Comparison of ENCODE assay signal across 8 mouse cellular contexts in the genomic region with DNA sequence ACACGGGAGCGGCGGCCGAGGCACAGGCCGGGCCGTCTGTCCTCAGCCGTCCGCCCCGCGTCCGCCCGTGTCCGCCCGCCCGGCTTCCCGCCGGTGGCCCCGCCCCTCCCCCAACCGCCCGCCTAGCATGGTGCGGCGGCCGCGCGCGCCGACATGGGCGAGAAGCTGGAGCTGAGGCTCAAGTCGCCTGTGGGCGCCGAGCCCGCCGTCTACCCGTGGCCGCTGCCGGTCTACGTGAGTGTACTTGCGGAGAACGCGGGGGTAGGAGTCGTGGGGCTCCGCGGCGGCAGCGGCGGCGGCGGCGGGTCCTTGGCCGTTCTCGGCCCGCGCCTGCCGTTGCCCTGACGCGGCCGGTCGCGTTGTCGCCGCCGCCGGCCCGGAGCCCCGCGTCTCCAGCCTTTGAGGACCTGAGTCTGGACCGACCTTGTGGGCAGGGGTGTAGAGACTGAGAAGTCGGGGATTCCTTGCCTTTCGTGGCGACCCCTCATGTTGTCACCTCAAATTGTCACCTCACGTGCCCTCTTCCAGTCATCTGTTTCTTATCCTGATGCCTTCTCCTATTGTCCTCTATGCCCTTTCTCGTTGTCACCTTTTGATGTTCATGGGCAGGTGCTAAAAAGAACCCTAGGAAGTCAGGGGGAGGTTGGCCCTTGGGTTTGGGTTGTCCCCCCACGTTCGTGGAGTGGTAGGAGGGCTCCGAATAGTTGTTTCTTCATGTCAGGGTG. TPM values are rescaled to one million over a fixed set of nuclear protein-coding genes. Genes with fewer than 3 reads are reported as not detected.
A peak's percentile ranks its signal among the peaks of the same experiment; 100 is the strongest.
DNase-seq lines count a peak whose midpoint lies in the region; ATAC-seq and TF ChIP-seq lines count a peak whose summit lies in the region.

No protein-coding gene starts in this region.

- intact Hi-C loops in left cerebral cortex, adult 2 months (cut with DNase I) = loop anchor here (2.0 kb wide), 1 partner anchor 43 kb away; a partner anchor contains a TSS

- under 1% methylated on average over 72 of the region's 75 CpGs for WGBS in embryonic facial prominence, embryonic 15.5 days
- 1% methylated on average over 71 of the region's 75 CpGs for WGBS in intestine, embryonic 16.5 days
- 1% methylated on average over 65 of the region's 75 CpGs for WGBS in neural tube, embryonic 11.5 days

- no peaks in the 10 kb centered on the region for H3K9me3 ChIP-seq in embryonic facial prominence, embryonic 15.5 days (replicated peaks)
- no peaks in the 10 kb centered on the region for H3K9me3 ChIP-seq in intestine, embryonic 16.5 days (ENCODE audit: control insufficient read depth, low read length)
- no peaks in the 10 kb centered on the region for H3K9me3 ChIP-seq in neural tube, embryonic 11.5 days (ENCODE audit: control insufficient read depth, low read length)

- peaks cover 57% of the 10 kb centered on the region for H3K4me1 ChIP-seq in embryonic facial prominence, embryonic 15.5 days
- peaks cover 51% of the 10 kb centered on the region for H3K4me1 ChIP-seq in intestine, embryonic 16.5 days (ENCODE audit: control insufficient read depth, insufficient read depth, low read length)
- peaks cover 26% of the 10 kb centered on the region for H3K4me1 ChIP-seq in neural tube, embryonic 11.5 days (ENCODE audit: control insufficient read depth, insufficient read depth, low read length)

- no peaks in the 10 kb centered on the region for H3K36me3 ChIP-seq in embryonic facial prominence, embryonic 15.5 days
- no peaks in the 10 kb centered on the region for H3K36me3 ChIP-seq in intestine, embryonic 16.5 days (ENCODE audit: control insufficient read depth, insufficient read depth, low read length)
- no peaks in the 10 kb centered on the region for H3K36me3 ChIP-seq in neural tube, embryonic 11.5 days (ENCODE audit: control insufficient read depth, insufficient read depth, low read length)

- no peaks in the 10 kb centered on the region for H3K27me3 ChIP-seq in embryonic facial prominence, embryonic 15.5 days
- H3K27me3 ChIP-seq in intestine, embryonic 16.5 days (replicated peaks; ENCODE audit: control insufficient read depth, insufficient read depth, low read length) = no peaks in the 10 kb centered on the region
- H3K27me3 ChIP-seq in neural tube, embryonic 11.5 days (ENCODE audit: control insufficient read depth, insufficient read depth, low read length) = no peaks in the 10 kb centered on the region

- no peak for ATAC-seq in embryonic facial prominence, embryonic 15.5 days (ENCODE audit: insufficient number of reproducible peaks, low FRiP score, low TSS enrichment, low read depth)
- peak; percentile 45 for ATAC-seq in intestine, embryonic 16.5 days
- no peak for ATAC-seq in neural tube, embryonic 11.5 days (ENCODE audit: insufficient read depth, low FRiP score, low TSS enrichment)

- TF ChIP-seq CTCF in left cerebral cortex, adult 2 months (IDR thresholded peaks at IDR 0.05) = no peak

- peak overlapping the region; percentile 90 for H3K27ac ChIP-seq in left cerebral cortex, adult 2 months
- H3K27ac ChIP-seq in embryonic facial prominence, embryonic 15.5 days (replicated peaks) = peak overlapping the region; percentile 82
- peak overlapping the region; percentile 79 for H3K27ac ChIP-seq in intestine, embryonic 16.5 days (ENCODE audit: low read length)
- peak overlapping the region; percentile 83 for H3K27ac ChIP-seq in neural tube, embryonic 11.5 days (ENCODE audit: low read depth, low read length)

- H3K4me3 ChIP-seq in left cerebral cortex, adult 2 months = peak overlapping the region; percentile 71
- H3K4me3 ChIP-seq in embryonic facial prominence, embryonic 15.5 days (replicated peaks) = peak overlapping the region; percentile 85
- peak overlapping the region; percentile 93 for H3K4me3 ChIP-seq in intestine, embryonic 16.5 days (ENCODE audit: low read length)
- H3K4me3 ChIP-seq in neural tube, embryonic 11.5 days (ENCODE audit: low read depth, low read length) = peak overlapping the region; percentile 99

- peak overlapping the region; percentile 86 for H3K9ac ChIP-seq in embryonic facial prominence, embryonic 15.5 days
- peak overlapping the region; percentile 90 for H3K9ac ChIP-seq in intestine, embryonic 16.5 days (ENCODE audit: low read depth, low read length)
- peak overlapping the region; percentile 98 for H3K9ac ChIP-seq in neural tube, embryonic 11.5 days (ENCODE audit: low read length)

- DNase-seq in left cerebral cortex, adult 2 months (ENCODE audit: extremely low spot score in 1 of 2, low spot score in 2 of 2) = no peak
- DNase-seq in left cerebral cortex, adult 18-20 months (ENCODE audit: low spot score in 2 of 2) = no peak
- DNase-seq in neural tube, embryonic 11.5 days (ENCODE audit: low spot score) = no peak
- DNase-seq in thymus, postnatal 0 days (ENCODE audit: low spot score) = no peak
- DNase-seq in adrenal gland, adult (ENCODE audit: inconsistent age in 2 of 2, low spot score in 1 of 2) = no peak
- DNase-seq in thymus, postnatal 25 days = no peak

- H3K4me2 ChIP-seq in embryonic facial prominence, embryonic 15.5 days (replicated peaks) = peak overlapping the region; percentile 80
- H3K4me2 ChIP-seq in intestine, embryonic 16.5 days (ENCODE audit: low read depth, low read length) = peak overlapping the region; percentile 84
- peak overlapping the region; percentile 79 for H3K4me2 ChIP-seq in neural tube, embryonic 11.5 days (ENCODE audit: low read depth)

RNA-seq across cellular contexts. Expression of a gene that starts 0.4 kb away (rescaled TPM):
- total RNA-seq in left cerebral cortex, adult 2 months (2021) = 10 to 100 TPM; 64.6 to 75.3 TPM
- 10 to 100 TPM; 43.0 to 44.4 TPM for total RNA-seq in left cerebral cortex, adult 18-20 months (2021)
- polyA plus RNA-seq in embryonic facial prominence, embryonic 15.5 days (2015; fragmentation: Nextera tagmentation; extraction: Ambion mirVana) = 17.1 and 21.7 TPM in 2 replicates
- polyA plus RNA-seq in intestine, embryonic 16.5 days (2015; fragmentation: Nextera tagmentation; extraction: Ambion mirVana) = 9.5 and 9.7 TPM in 2 replicates
- 23.9 and 24.3 TPM in 2 replicates for polyA plus RNA-seq in neural tube, embryonic 11.5 days (2014; fragmentation: Nextera tagmentation; extraction: Ambion mirVana)
- polyA plus RNA-seq in thymus, postnatal 0 days (2015; fragmentation: Nextera tagmentation; extraction: Ambion mirVana) = 10.5 and 15.0 TPM in 2 replicates

RNA-seq across cellular contexts. Expression of a gene that starts 13.4 kb away (rescaled TPM):
- 100 to 1,000 TPM; 150 to 151 TPM for total RNA-seq in left cerebral cortex, adult 2 months (2021)
- total RNA-seq in left cerebral cortex, adult 18-20 months (2021) = 100 to 1,000 TPM; 140 to 153 TPM
- polyA plus RNA-seq in embryonic facial prominence, embryonic 15.5 days (2015; fragmentation: Nextera tagmentation; extraction: Ambion mirVana) = 75.2 and 76.1 TPM in 2 replicates
- polyA plus RNA-seq in intestine, embryonic 16.5 days (2015; fragmentation: Nextera tagmentation; extraction: Ambion mirVana) = 57.9 and 58.4 TPM in 2 replicates
- polyA plus RNA-seq in neural tube, embryonic 11.5 days (2014; fragmentation: Nextera tagmentation; extraction: Ambion mirVana) = 69.3 and 79.1 TPM in 2 replicates
- 48.0 and 54.8 TPM in 2 replicates for polyA plus RNA-seq in thymus, postnatal 0 days (2015; fragmentation: Nextera tagmentation; extraction: Ambion mirVana)

RNA-seq across cellular contexts. Expression of a gene that starts 42.5 kb away (rescaled TPM):
- 10 to 100 TPM; 42.0 to 48.7 TPM for total RNA-seq in left cerebral cortex, adult 2 months (2021)
- 10 to 100 TPM; 46.8 to 53.3 TPM for total RNA-seq in left cerebral cortex, adult 18-20 months (2021)
- 68.1 and 79.7 TPM in 2 replicates for polyA plus RNA-seq in embryonic facial prominence, embryonic 15.5 days (2015; fragmentation: Nextera tagmentation; extraction: Ambion mirVana)
- polyA plus RNA-seq in intestine, embryonic 16.5 days (2015; fragmentation: Nextera tagmentation; extraction: Ambion mirVana) = 62.3 and 63.0 TPM in 2 replicates
- polyA plus RNA-seq in neural tube, embryonic 11.5 days (2014; fragmentation: Nextera tagmentation; extraction: Ambion mirVana) = 96.6 and 101 TPM in 2 replicates
- polyA plus RNA-seq in thymus, postnatal 0 days (2015; fragmentation: Nextera tagmentation; extraction: Ambion mirVana) = 62.7 and 80.3 TPM in 2 replicates

RNA-seq across cellular contexts. Expression of a gene that starts 43.0 kb away (rescaled TPM):
- 10 to 100 TPM; 68.2 to 71.0 TPM for total RNA-seq in left cerebral cortex, adult 2 months (2021)
- total RNA-seq in left cerebral cortex, adult 18-20 months (2021) = 10 to 100 TPM; 66.1 to 77.7 TPM
- polyA plus RNA-seq in embryonic facial prominence, embryonic 15.5 days (2015; fragmentation: Nextera tagmentation; extraction: Ambion mirVana) = 121 and 125 TPM in 2 replicates
- polyA plus RNA-seq in intestine, embryonic 16.5 days (2015; fragmentation: Nextera tagmentation; extraction: Ambion mirVana) = 120 and 135 TPM in 2 replicates
- 150 and 153 TPM in 2 replicates for polyA plus RNA-seq in neural tube, embryonic 11.5 days (2014; fragmentation: Nextera tagmentation; extraction: Ambion mirVana)
- polyA plus RNA-seq in thymus, postnatal 0 days (2015; fragmentation: Nextera tagmentation; extraction: Ambion mirVana) = 137 and 140 TPM in 2 replicates

RNA-seq across cellular contexts. Expression of a gene that starts 49.6 kb away (rescaled TPM):
- total RNA-seq in left cerebral cortex, adult 2 months (2021) = 1 to 10 TPM; 1.9 to 3.8 TPM
- total RNA-seq in left cerebral cortex, adult 18-20 months (2021) = 1 to 10 TPM; 2.4 to 2.9 TPM
- polyA plus RNA-seq in embryonic facial prominence, embryonic 15.5 days (2015; fragmentation: Nextera tagmentation; extraction: Ambion mirVana) = 0.09 TPM in 1 of 2 replicates, not detected in the other
- polyA plus RNA-seq in intestine, embryonic 16.5 days (2015; fragmentation: Nextera tagmentation; extraction: Ambion mirVana) = 0.07 and 0.10 TPM in 2 replicates
- not detected in 2 replicates for polyA plus RNA-seq in neural tube, embryonic 11.5 days (2014; fragmentation: Nextera tagmentation; extraction: Ambion mirVana)
- polyA plus RNA-seq in thymus, postnatal 0 days (2015; fragmentation: Nextera tagmentation; extraction: Ambion mirVana) = 0.08 TPM in 2 replicates
